Mouse (Mus musculus) brain, embryonic 14.5 days (tissue): Measurements from ENCODE around the gene Mefv.

Experiments
- CTCF ChIP-seq: fragments of 200-500 bp; IDR thresholded peaks from 2 replicates; pipeline ENCODE4 v1.5.1; 2012; ENCODE audit warnings: inconsistent platforms, mild to moderate bottlenecking, moderate library complexity, borderline replicate concordance; ENCODE audit not compliant: insufficient read depth, insufficient read length; ENCODE audit errors: extremely low read depth
- POLR2A ChIP-seq: fragments of 200-500 bp; IDR thresholded peaks from 2 replicates; pipeline ENCODE4 v1.6.1; 2012; ENCODE audit warnings: mild to moderate bottlenecking, inconsistent platforms, borderline replicate concordance; ENCODE audit not compliant: poor library complexity, insufficient read depth, insufficient read length, severe bottlenecking; ENCODE audit errors: extremely low read depth

DNA sequence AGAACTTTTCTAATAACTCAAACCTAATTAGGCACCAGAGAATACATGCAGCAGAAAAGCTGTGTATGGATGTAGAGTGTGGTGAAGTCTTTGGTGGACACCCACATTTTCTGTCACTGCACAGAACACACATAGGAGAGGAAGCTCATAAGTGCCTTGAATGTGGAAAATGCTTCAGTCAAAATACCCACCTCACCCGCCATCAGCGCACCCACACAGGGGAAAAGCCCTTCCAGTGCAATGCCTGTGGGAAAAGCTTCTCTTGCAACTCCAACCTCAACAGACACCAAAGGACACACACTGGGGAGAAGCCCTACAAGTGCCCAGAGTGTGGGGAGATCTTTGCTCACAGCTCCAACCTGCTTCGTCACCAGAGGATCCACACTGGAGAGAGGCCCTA lies 31.1 kb upstream of the Mefv start:
- no peak for TF ChIP-seq POLR2A
- TF ChIP-seq CTCF: no peak
